Mouse (Mus musculus): ENCODE data around the gene Gm3526.
"Not testable (repeated sequence)": the region's sequence is repeated elsewhere in the genome, so short reads cannot be mapped to it uniquely, and the experiment has no call there.

DNA sequence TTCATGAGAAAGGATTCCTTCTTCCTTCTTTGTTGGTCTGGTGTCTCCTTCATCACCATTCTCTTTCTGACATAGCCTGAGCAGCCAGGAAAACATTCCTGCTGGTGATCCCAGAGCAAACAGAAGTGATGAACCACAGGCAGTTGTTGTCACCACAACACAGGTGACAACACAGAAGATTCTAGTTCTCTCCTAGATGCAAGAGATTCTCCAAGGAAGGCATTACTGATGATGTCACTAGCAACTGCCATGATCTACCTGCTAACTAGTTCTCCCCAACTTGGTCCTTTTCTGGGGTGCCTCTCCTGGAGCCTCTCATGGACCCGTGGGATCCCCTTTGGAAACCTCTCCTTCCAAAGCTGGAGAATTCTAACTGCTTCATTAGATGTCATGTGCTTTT is at the start of gene Gm3526:
- TF ChIP-seq CTCF (IDR thresholded peaks at IDR 0.05; ENCODE audit: borderline replicate concordance, extremely low read depth, insufficient read depth, insufficient read length); POLR2A (IDR thresholded peaks at IDR 0.05; ENCODE audit: borderline replicate concordance, extremely low read depth, insufficient read depth, insufficient read length, poor library complexity, severe bottlenecking): not testable (repeated sequence)

All from brain, embryonic 14.5 days (tissue).